Mouse (Mus musculus): Measurements from ENCODE around the gene Gm3625. TPM values are rescaled to one million over a fixed set of nuclear protein-coding genes. Genes with fewer than 3 reads are reported as not detected.
"Not testable (repeated sequence)": the region's sequence is repeated elsewhere in the genome, so short reads cannot be mapped to it uniquely, and the experiment has no call there.

The Gm3625 gene
- total RNA-seq, 2 experiments from 2014 or later, result not detected

- intact Hi-C loops (cut with DNase I), result no loop called here
- DNase-seq, result no peak
These were observed 35.3 kb downstream of the Gm3625 start for GRCm38 (mm10) chr12:4557436-4557835.

- intact Hi-C loops (cut with DNase I), result no loop called here
- DNase-seq, result no peak
These were observed 35.8 kb downstream of the Gm3625 start for GRCm38 (mm10) chr12:4556891-4557290.

DNA sequence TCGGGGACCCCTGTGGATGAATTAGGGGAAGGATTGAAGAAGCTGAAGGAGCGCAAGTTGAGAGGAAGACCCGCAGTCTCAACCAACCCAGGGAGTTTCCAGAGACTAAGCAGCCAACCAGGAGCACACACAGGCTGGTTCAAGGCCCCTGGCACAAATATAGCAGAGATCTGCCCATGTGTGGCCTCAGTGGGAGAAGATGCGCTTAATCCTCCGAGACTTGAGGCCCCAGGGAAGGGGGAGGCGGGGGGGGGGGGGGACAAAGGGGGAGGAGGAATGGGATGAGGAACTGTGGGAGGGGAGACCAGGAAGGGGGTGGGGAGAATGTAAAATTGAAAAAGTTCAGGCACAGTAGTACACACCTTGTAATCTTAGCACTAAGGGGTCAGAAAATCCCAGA lies 37.3 kb downstream of the Gm3625 start:
- intact Hi-C loops (cut with DNase I), result no loop called here
- no peak for DNase-seq

- DNase-seq; intact Hi-C loops (cut with DNase I): not testable (repeated sequence)
These were observed 39.0 kb downstream of the Gm3625 start for GRCm38 (mm10) chr12:4553704-4554103.

GRCm38 (mm10) chr12:4548053-4549013 lies 44.4 kb downstream of the Gm3625 start:
- DNase-seq, result peak; percentile 51 to 67
- intact Hi-C loops (cut with DNase I), result loop anchor here (5.0 to 10.0 kb wide), 3 partner anchors 71 to 444 kb away; partner anchors contain the start of gene Ncoa1

DNA sequence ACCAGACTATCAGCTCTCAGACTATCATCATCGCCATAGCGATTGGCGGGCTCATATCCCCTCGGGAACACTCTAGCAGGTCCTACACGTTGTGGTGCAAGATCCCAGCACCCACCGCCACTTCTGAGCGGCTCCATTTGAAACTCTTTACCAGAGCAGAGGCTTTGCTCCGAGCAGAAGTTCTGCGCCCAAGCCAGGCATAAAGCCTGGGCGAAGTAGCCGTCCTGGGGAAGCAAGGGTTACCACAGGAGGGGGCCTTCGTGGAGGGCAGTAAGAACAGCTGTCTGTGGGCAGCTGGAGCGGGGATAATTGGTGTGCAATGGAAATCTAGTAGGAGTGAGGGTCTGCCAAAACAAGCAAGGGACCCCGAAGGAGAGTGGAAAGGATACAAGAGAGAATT lies 45.2 kb downstream of the Gm3625 start:
- intact Hi-C loops (cut with DNase I), result loop anchor here (5.0 to 10.0 kb wide), 3 partner anchors 70 to 443 kb away; partner anchors contain the start of gene Ncoa1
- no peak for DNase-seq

DNA sequence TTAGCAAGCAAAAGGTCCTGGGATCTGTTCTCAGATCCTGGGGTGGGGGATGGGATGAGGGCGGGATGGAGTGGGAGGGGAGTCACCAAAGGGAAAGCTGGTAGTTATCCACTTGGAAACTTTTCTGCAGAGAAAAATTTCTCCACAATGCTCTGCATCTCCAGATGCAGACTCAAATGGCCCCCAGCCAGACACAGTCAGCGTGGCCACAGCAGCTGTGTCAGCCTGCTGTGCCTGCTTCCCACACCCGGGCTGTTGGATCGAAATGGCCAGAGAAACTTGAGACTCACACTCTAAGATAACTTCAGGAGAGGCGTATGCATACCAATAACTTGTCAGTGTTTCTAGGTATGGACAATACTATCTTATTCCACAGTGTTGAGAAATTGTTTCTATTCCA lies 46.2 kb downstream of the Gm3625 start:
- intact Hi-C loops (cut with DNase I), result loop anchor here (5.0 to 10.0 kb wide), 3 partner anchors 69 to 442 kb away; partner anchors contain the start of gene Ncoa1
- peak; percentile 31 to 62 for DNase-seq

DNA sequence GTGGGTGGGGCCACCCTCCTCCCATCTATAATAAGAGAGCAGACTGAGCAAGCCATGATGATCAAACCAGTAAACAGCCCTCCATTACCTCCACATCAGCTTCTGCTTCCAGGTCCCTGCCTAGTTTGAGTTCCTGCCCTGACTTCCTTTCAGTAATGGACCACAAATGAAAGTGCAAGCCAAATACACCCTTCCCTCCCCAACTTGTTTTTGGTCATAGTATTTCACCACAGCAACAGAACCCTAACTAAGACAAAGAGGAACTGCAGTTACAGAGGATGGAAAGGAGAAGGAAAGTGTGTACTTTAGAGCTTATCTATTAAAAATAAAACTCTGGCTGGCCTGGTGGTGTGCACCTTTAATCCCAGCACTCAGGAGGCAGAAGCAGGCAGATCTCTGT lies 47.3 kb downstream of the Gm3625 start:
- no peak for DNase-seq
- intact Hi-C loops (cut with DNase I), result loop anchor here (2.0 to 10.0 kb wide), 4 partner anchors 19 to 441 kb away; partner anchors contain the start of gene Ncoa1

DNA sequence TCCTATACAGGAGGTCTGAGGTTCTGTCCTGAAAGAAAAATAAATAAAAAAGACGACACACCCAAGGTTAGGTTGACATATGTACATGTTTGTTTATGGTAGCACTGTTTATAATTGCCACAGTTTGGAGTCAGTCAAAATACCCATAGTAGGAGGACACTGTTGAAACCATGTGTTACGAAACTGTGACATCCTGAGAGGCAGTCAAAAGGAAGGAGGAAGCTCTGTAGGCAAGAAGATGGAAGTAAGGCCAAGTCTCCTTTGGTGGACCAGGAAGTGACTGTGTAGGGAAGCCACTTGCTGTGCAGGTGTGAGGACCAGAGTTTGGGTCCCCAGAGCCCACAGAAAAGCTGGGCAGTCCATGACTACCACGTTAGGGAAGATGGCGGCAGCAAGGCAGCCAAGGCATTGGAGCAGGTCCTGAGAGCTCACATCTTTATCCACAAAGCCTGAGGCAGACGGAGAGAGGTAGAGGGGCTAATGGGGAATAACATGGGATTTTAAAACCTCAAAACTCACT lies 48.3 kb downstream of the Gm3625 start:
- intact Hi-C loops (cut with DNase I), result loop anchor here (2.0 to 10.0 kb wide), 2 partner anchors 18 to 440 kb away; no protein-coding TSS in a partner anchor
- no peak for DNase-seq

Other genes starting within 250 kb of the Gm3625 start
- 10 to 100 TPM; 22.2 to 22.5 TPM for gene Ncoa1, start 115.7 kb downstream of the Gm3625 start, total RNA-seq (2021)
- 10 to 100 TPM; 17.4 to 21.0 TPM for gene Itsn2, start 289 bp downstream of the Gm3625 start, total RNA-seq (2021)
- gene Fam228a, start 145.5 kb upstream of the Gm3625 start, total RNA-seq (2021), result not detected
- 1 to 10 TPM; 1.4 to 1.5 TPM for gene Pfn4, start 176.1 kb upstream of the Gm3625 start, total RNA-seq (2021)
- gene Fam228b, start 176.3 kb upstream of the Gm3625 start, total RNA-seq (2021), result 1 to 10 TPM; 3.8 to 5.5 TPM
- gene Sf3b6, start 224.6 kb upstream of the Gm3625 start, total RNA-seq (2021), result 10 to 100 TPM; 24.8 to 31.4 TPM
- 1 to 10 TPM; 1.0 to 1.2 TPM for gene Fkbp1b, start 248.7 kb upstream of the Gm3625 start, total RNA-seq (2021)